Mouse (Mus musculus): ENCODE measurements around the gene Mllt1.
A peak's percentile ranks its signal among the peaks of the same experiment; 100 is the strongest.

- TF ChIP-seq ETS1 (IDR thresholded peaks at IDR 0.05; ENCODE audit: low read depth, low read length) (0 out of 2 replicates have a peak, but pooled peaks have one; percentile 15), MAX (IDR thresholded peaks at IDR 0.05; ENCODE audit: low read length) (no peak), BHLHE40 (IDR thresholded peaks at IDR 0.05; ENCODE audit: borderline replicate concordance, low read depth, low read length) (peak; percentile 31; the same call in 1 of the 2 replicates)
Observed at GRCm38 (mm10) chr17:56855421-56855820, 79.8 kb downstream of the Mllt1 start.
